Mouse (Mus musculus) lung, postnatal 4 days (tissue): ENCODE measurements around the gene Celf1.
"Not testable (repeated sequence)": the region's sequence is repeated elsewhere in the genome, so short reads cannot be mapped to it uniquely, and the experiment has no call there.

ENCODE experiments used
- DNase-seq, 2 experiments: peaks; one replicate each; pipeline ENCODE4 v3.0.0; 2021

The Celf1 gene

DNA sequence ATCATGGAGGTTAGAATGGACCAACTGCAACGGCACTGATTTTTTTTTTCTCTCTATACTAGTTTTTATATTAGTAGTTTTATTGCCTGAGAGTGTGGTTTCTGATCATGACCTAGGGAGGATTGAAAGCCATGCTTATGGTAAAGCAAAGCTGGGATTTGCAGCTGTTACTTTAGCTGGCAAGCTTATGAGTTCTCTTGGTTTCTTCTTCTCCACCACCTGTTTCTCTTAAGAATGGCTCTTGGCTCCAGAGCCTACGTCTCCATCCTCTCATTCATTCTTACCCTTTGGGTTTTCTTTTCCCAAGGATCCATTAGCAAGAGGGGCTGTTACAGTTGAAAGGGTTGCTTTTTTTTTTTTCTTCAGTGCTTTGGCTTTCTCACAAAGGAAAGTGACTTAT, 1.6 kb downstream of the Celf1 start:
- no peak for DNase-seq

DNA sequence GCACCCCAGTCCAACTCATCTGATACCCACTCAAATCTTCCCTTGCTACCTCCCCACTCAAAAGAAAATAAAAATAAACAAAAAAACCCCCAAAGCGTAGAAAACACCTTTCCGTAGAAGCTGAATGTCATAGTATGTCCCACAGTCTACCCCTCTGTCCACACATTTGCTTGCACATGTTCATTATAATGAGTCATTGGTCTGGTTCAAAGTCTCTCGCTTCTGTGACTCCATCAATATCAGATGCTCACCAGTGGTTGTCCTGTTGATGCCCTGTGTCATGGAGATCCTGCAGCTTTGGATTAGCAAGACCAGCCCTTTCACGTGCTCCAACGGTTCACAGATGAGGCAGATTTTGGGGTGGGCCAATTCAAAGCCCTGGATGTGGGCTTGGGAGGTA, 10.0 kb downstream of the Celf1 start:
- no peak for DNase-seq

DNA sequence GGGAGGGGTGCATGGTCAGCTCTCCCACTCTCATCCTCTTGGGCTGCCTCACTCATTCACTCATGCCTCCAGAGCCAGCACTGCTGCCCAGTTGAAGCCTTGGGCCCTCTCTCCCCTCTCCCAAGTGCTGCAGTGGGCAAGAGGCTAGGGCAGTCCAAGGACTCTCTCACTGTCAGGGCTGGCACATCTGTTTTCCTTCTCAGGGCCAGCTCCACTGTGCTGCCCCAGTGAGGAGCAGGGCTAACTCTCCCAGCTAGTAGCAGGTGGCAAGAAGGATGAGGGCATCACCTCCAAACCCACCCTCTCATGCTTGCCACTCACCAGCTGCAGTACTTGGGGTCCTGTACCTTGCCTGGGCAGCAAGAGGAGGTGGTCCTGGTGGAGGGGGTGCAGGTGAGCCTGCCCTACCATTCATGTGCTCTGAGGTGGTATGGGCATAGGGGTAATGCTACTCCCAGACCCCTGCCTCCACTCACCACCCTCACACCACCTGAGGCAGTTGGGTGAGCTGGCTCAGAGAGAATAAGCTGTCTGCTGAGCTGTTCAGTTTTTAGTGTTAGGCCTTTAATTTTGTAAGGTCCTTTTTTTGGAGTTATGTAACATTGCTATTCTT, 10.5 kb downstream of the Celf1 start:
- DNase-seq, result no peak

DNA sequence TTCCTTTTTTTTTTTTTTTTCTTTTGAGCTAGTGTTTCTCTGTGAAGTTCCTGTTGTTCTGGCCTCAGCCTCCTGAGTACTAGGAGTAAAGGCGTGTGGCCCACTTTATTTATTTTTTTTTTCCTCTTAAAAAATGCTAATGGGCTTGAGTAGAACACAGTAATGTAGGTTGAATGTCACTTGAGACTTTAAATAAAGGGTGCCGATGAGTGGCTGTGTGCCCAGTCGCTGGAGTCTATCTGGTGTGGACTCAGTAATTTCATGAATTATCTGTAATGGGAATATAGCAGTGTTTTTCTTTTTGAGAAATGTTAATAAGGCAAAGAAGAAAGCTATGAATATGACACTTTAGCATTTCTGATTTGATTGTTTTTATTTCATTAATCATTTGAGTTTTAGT, 13.3 kb downstream of the Celf1 start:
- no peak for DNase-seq

GRCm38 (mm10) chr2:90956053-90956452, 15.9 kb downstream of the Celf1 start:
- no peak for DNase-seq

- DNase-seq, result no peak
Measured at GRCm38 (mm10) chr2:90958856-90959255, 18.7 kb downstream of the Celf1 start.

GRCm38 (mm10) chr2:90960012-90960411, 19.8 kb downstream of the Celf1 start:
- DNase-seq, result no peak

GRCm38 (mm10) chr2:90963304-90963703, 23.1 kb downstream of the Celf1 start:
- DNase-seq, result no peak

DNA sequence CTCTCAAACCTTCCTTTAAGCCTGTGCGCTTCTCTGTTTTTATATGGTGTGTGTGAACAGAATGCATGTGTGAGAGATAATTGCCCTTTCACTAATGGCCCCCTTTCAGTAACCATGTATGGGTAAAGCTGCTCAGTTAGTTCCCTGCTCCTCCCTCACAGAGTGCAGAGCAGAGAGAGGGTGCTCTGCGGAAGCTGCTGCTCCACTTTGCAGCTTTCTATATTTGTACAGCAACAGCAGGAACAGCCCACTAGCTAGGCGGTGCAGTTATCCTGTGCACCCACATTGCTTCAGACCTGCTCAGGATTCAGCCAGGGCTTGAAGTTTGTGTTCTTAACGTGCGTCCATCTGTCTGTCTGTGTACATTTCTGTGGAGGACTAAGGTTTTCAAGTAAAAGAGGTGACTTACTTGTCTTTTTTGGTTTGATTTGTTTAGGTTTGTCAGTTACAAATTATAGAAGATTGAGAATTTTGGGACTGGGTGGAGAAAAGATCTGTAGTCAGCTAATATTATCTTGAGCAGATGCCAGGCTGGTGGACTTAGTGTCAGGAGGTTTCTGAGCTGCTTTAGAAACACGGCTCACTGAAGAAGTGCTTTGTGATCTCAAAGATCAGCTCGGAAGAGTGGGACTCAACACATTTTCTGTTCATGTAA, 24.8 kb downstream of the Celf1 start:
- peak; percentile 8 to 26 for DNase-seq

DNA sequence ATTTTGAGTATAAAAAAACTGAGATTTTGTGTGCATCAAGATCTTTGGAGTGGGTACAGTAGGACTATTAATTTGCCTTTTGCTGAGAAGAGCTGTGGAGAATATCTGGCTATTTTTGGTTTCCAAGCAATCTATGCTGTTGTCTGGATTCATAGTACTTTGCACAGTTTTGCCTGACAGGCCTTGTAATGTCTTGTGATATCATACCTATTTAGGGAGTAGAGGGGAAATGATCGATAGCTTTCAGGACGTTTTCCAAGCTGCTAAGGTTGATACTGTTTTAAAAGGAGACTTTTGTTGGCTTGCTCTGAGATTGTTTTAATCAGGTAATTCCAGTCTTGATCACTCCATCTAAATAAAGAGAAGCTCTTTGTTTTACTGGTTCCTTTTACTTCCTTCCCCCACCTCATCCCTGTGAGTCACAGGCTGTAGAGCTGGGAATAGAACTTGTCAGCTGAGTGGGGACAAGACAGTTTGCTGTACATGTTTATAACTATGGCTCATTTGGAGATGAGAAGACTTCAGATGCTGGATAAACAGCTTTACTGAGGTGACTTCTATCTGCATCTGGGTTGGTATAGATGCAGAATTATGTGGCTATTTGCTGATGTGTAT, 25.4 kb downstream of the Celf1 start:
- DNase-seq, result no peak

DNA sequence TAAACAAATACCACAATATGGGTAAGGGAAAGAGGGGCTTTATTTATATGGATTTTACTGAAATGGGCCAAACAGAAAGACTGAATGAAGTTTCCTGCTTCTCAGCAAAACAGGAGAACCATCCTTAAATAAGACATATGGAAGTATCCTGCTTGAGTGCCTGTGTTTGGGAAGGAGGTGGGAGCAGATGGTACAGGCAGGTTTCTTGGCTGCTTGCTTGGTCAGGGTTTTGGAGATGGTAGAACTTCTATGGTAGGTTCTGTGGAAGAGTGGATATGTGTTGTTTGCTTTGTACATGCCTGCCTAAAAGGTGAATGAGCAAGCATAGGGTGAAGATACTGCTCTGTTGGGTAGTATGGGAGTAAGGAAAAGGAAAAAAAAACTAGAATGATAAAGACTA, 30.4 kb downstream of the Celf1 start:
- no peak for DNase-seq

DNA sequence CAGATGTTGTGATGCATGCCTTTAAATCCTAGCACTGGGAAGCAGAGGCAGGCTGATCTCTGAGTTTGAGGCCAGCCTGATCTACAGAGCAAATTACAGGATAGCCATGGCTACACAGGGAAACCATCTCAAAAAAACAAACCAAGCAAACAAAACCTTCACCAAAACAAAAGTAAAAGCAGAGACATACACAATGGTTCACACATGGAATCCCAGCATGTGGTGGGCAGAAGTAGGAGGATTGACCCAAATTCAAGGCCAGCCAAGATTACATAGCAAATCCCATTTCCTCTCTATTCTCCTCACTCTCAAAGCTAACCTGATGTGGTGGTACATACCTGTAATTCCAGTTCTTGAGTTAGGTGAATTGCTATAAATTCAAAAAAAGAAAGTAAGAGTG, 33.9 kb downstream of the Celf1 start:
- no peak for DNase-seq

- DNase-seq, result no peak
Measured at GRCm38 (mm10) chr2:90975181-90975835, 35.1 kb downstream of the Celf1 start.

DNA sequence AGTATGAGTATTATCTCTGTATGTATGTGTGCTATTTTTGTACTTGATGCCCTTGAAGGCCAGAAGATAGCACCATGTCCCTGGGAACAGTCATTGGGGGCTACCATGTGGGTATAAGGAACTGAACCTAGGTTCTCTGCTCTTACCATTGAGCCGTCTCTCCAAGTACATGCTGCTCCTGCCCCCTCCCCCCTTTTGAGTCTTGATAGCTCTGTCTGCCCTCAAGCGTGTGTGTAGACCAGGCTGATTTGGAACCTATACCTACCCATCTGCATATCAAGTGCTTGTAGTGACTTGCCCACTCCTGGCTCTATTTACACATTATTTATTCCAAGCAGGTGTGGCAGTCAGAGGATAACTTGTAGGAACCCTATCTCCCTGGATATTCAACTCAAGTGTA, 36.4 kb downstream of the Celf1 start:
- no peak for DNase-seq

DNA sequence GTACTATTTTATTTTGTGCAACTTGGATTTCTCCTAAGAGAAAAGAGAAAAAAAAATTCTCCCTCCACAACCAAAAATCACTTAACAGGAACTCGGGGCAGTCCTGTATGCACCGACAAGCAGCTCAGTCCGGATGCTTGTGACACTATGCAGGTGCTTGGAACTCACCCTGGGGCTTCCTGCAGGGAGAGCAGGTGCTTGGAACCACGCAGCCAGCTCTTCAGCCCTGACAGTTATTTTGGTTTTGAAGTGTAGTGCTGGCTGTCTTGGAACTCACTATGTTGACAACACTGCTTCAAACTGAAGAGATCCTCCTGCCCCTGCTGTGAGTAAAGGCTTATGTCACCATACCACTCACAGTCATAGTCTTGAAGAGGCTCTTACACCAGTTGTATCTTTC, 37.1 kb downstream of the Celf1 start:
- no peak for DNase-seq

DNA sequence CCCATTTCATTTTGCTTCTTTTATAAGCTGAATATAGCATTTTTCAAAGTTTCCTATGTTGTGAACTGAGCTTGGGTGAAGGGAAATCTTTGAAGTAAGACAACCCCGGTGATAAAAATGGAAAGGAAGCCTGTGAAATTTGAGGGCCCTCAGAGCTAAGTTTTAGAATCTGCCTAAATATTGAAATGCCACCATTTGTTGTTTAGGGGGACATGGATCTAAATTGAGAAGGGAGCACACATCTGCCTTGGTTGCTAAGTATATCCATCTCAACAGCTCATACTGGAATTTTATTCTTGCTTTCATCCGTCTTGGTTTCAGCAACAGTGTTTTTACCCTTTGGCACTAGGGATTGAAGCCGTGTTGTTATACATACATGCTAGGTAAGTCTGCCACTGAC, 45.9 kb downstream of the Celf1 start:
- DNase-seq, result no peak

- no peak for DNase-seq
Measured at GRCm38 (mm10) chr2:91008536-91008935, 68.4 kb downstream of the Celf1 start.

DNA sequence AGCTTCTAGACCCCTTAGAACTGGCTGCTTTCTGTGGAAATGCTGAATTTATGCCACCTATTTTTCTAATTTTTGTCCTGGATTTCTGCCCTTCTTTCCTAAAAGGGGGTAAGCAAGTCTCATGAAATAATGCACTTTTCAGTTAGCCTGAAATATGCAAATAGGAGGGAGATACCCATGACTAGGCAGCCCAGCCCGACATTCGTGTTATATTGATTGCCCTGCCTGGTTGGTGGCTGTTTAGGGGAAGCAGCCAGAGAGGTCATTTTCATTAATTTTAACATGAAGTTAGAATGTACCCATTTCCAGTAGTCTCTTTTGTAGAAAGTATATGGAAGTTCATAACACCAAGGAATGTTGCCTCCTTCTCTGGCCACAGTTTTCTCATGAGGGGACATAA, 73.7 kb downstream of the Celf1 start:
- DNase-seq, result no peak

- no peak for DNase-seq
Measured at GRCm38 (mm10) chr2:91015386-91015785, 75.2 kb downstream of the Celf1 start.

- DNase-seq, result no peak
Measured at GRCm38 (mm10) chr2:91018061-91018788, 78.0 kb downstream of the Celf1 start.

GRCm38 (mm10) chr2:91019911-91020310, 79.7 kb downstream of the Celf1 start:
- no peak for DNase-seq

DNA sequence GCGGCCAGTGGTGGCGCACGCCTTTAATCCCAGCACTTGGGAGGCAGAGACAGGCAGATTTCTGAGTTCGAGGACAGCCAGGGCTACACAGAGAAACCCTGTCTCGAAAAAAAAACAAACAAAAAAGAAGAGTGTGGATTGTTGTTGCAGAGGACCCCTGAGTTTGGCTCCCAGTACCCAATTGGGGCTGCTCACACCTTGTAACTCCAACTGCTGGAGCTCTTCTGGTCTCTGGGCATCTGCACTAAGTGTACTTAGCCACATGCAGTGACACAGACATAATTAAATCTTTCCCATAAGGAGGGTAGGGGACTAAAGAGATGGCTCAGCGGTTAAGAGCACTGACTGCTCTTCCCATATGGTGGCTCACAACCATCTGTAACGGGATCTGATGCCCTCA, 82.1 kb downstream of the Celf1 start:
- DNase-seq, result not testable (repeated sequence)

DNA sequence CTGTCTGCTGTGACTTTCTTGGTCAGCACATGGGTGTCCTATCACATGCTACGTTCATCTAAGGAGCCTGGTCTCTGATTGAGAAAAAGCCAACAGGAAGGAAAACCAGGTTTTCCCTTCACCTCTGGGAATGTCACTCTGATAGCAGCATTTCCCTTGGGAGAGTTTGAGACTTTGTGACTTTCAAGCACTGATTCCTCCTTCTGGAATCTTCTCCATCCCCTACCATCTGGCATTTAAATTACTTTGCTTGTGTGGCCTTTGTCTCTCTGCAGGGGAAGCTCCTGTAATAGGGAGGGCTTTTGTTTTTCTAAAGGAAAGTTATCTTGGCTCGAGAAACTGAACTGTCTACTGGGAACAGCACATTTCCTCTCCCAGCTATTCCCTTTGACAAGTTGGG, 82.9 kb downstream of the Celf1 start:
- DNase-seq, result no peak
